Mouse (Mus musculus): ENCODE data around the gene Tuba8. TPM values are rescaled to one million over a fixed set of nuclear protein-coding genes. Genes with fewer than 3 reads are reported as not detected.

Tuba8 gene
- total RNA-seq, 1 experiment from 2014 or later, result 14.6 TPM

- peak; percentile 49 to 65; a peak in 1 of 4 replicates for ATAC-seq (replicated peaks in 1 of 2; ENCODE audit: insufficient read depth in 1 of 2, low FRiP score in 2 of 2, low TSS enrichment in 1 of 2, low read depth in 1 of 2, poor library complexity in 2 of 2, severe bottlenecking in 2 of 2)
Measured at GRCm38 (mm10) chr6:121191261-121192009, 19.1 kb upstream of the Tuba8 start.

- no peak for ATAC-seq (replicated peaks in 1 of 2; ENCODE audit: insufficient read depth in 1 of 2, low FRiP score in 2 of 2, low TSS enrichment in 1 of 2, low read depth in 1 of 2, poor library complexity in 2 of 2, severe bottlenecking in 2 of 2)
Measured at GRCm38 (mm10) chr6:121194061-121194955, 16.2 kb upstream of the Tuba8 start.

DNA sequence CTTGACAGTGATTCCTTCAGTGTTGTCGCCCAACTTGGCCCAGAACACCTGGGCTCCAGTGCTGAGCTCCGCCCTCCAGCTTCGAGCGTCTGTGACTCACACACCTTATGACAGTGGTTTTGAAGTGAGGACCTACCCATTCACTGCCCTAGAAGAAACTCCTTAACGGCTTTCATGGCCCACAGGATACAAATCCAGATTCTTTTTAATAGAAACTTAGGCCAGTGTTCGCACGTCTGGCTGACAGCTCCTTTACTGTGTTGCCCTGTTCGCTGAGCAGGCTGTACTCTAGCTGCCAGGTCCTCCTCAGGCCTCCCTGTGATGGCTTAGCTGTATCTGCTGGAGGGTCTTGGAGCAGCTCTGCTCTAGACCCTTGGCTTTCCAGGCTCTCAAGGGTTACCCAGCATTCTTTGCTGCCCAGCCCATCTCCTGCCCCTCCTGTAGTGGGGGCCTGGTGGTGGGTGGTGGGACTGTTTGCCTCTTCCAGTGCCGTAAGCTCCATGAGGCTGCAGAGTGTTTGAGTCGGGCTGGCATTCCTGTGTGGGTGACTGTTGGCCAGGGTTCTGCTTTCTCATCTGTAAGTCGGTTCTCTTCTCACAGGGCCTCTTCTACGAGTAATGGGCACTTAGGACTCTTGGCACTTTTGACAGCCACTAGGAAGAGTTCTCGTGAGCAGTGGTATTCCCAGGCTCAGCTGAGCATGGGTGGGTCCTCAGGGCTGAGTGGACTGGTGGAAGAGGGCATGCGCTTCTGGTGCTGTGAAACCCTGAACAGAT is 15.4 kb upstream of the Tuba8 start:
- no peak for ATAC-seq (replicated peaks in 1 of 2; ENCODE audit: insufficient read depth in 1 of 2, low FRiP score in 2 of 2, low TSS enrichment in 1 of 2, low read depth in 1 of 2, poor library complexity in 2 of 2, severe bottlenecking in 2 of 2)

- ATAC-seq (replicated peaks in 1 of 2; ENCODE audit: insufficient read depth in 1 of 2, low FRiP score in 2 of 2, low TSS enrichment in 1 of 2, low read depth in 1 of 2, poor library complexity in 2 of 2, severe bottlenecking in 2 of 2), result no peak
Measured at GRCm38 (mm10) chr6:121197807-121198365, 12.6 kb upstream of the Tuba8 start.

DNA sequence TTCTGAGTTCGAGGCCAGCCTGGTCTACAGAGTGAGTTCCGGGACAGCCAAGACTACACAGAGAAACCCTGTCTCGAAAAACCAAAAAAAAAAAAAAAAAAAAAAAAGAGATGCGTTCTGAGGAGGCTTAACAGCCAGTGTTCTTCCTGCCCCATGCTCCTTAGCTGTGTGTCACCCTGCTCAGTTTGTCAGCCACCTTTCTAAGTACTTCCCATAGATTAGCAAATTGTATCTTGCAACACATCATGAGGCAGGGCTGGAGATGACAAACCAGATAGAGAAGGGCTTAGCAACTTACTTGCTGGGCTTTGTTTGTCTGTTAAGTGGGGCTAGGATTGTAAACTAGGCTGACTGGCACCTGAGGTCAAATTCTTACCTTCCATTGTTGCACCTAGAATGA is 10.0 kb upstream of the Tuba8 start:
- ATAC-seq (replicated peaks in 1 of 2; ENCODE audit: insufficient read depth in 1 of 2, low FRiP score in 2 of 2, low TSS enrichment in 1 of 2, low read depth in 1 of 2, poor library complexity in 2 of 2, severe bottlenecking in 2 of 2), result peak in 1 of 2 experiments; percentile 53; a peak in 1 of 4 replicates

DNA sequence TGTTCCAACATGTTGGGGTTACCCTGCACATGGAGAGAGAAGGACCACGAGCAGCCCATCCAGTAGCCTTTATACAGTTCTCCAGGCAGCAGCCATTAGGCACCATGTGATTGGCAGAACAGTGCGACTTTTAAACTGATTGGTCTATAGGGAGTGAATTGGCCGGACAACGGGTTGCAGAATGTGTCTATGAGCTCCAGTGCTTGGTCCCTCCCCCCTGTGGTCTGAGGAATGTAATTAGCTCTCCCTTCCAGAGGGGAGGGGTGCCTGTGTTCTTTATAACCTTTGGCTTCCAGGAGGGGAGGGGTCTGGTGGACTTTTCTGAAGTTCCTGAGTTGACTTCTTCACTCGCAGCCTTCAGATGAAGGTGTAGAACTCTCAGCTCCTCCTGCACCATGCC is 8.5 kb upstream of the Tuba8 start:
- no peak for ATAC-seq (replicated peaks in 1 of 2; ENCODE audit: insufficient read depth in 1 of 2, low FRiP score in 2 of 2, low TSS enrichment in 1 of 2, low read depth in 1 of 2, poor library complexity in 2 of 2, severe bottlenecking in 2 of 2)

GRCm38 (mm10) chr6:121206481-121206880 is 4.0 kb upstream of the Tuba8 start:
- no peak for ATAC-seq (replicated peaks in 1 of 2; ENCODE audit: insufficient read depth in 1 of 2, low FRiP score in 2 of 2, low TSS enrichment in 1 of 2, low read depth in 1 of 2, poor library complexity in 2 of 2, severe bottlenecking in 2 of 2)

DNA sequence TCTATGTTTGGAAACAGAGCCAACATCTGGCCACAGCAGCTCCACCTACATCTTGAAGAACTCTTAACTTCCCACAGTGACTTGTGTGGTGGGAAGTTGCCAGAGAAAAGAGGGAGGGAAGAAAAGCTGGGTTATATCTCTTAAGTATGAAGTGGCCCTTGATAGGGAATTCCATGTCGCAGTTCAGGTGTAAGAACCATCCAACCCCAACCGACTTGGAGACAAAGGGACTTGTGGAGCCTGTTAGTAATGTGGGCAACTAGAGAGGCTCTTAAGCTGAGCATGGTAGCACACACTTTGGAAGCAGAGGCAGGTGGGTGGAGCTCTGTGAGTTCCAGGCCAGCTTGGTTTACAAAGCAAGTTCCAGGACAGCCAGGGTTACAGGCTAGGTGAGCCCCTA is 912 bp upstream of the Tuba8 start:
- ATAC-seq (replicated peaks in 1 of 2; ENCODE audit: insufficient read depth in 1 of 2, low FRiP score in 2 of 2, low TSS enrichment in 1 of 2, low read depth in 1 of 2, poor library complexity in 2 of 2, severe bottlenecking in 2 of 2), result no peak

DNA sequence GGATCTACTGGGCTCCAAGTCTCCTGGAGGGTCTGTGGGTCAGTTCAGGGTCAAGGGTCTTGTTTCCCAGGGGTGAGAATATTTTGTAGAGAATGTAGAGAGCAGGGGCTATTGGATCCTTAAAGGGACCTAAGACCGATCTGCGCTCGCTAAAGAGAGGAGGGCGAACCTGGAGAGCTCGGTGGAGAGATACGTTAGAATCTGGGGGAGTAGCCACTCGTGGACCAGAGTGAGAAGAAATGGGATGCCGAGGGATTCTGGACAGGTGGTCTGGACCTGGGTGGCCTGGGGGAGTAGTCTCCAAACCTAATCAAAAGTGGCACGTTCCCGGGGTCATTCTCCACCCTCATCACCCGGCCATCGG is 412 bp downstream of the Tuba8 start:
- ATAC-seq (replicated peaks in 1 of 2; ENCODE audit: insufficient read depth in 1 of 2, low FRiP score in 2 of 2, low TSS enrichment in 1 of 2, low read depth in 1 of 2, poor library complexity in 2 of 2, severe bottlenecking in 2 of 2), result no peak

GRCm38 (mm10) chr6:121211743-121212142 is 1.2 kb downstream of the Tuba8 start:
- no peak for ATAC-seq (replicated peaks in 1 of 2; ENCODE audit: insufficient read depth in 1 of 2, low FRiP score in 2 of 2, low TSS enrichment in 1 of 2, low read depth in 1 of 2, poor library complexity in 2 of 2, severe bottlenecking in 2 of 2)

- no peak for ATAC-seq (replicated peaks in 1 of 2; ENCODE audit: insufficient read depth in 1 of 2, low FRiP score in 2 of 2, low TSS enrichment in 1 of 2, low read depth in 1 of 2, poor library complexity in 2 of 2, severe bottlenecking in 2 of 2)
Measured at GRCm38 (mm10) chr6:121212988-121213387, 2.5 kb downstream of the Tuba8 start.

DNA sequence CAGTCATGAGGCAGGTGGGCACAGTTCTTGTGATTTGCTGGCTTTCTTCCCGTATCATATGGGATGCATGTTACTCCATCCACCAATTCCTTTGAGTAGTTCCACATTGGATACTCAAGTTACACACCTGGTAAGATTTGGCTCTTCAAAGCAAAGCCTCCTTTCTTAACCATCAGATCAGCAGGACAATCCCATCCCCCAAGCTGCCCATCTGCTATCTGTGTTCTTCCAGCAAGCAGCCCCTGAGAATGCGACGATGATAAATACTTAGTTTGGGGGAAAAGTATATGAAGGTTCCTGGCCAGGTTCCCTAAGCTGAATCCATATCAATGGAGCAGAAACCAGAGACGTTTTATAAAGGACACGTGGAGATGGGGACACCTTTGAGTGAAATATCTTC is 3.7 kb downstream of the Tuba8 start:
- ATAC-seq (replicated peaks in 1 of 2; ENCODE audit: insufficient read depth in 1 of 2, low FRiP score in 2 of 2, low TSS enrichment in 1 of 2, low read depth in 1 of 2, poor library complexity in 2 of 2, severe bottlenecking in 2 of 2), result no peak

DNA sequence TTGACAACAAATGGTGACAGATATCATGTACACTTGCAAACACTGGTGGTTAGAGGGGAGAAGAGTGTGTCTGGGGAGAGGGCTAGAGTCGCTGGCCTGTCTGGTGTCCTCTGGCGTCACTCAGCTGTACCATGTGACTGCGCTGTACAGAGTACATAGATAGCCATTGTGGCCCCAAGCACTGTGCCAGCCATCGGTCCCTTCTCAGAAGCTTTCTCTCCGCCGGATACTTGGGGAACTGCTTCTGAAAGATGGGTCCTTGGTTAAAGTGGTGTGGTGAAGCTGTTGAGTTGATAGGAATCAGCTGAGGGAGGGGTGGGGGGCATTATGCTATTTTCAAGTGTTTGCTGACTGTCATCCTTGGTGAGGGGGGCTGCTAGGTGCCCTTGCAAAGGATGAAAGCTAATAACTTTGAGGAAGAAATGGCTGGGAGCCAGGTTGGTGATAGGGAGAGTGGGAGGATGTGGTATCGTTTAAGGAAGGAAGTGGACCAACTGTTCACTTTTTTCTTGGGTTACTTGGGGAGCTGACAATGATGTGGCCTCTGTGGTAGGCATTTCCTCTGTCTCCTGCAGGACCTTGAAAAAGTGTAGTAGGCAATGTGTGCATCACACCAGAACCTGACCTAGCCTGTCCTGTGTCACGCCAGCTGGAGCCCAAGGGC is 4.3 kb downstream of the Tuba8 start:
- ATAC-seq (replicated peaks in 1 of 2; ENCODE audit: insufficient read depth in 1 of 2, low FRiP score in 2 of 2, low TSS enrichment in 1 of 2, low read depth in 1 of 2, poor library complexity in 2 of 2, severe bottlenecking in 2 of 2), result peak; percentile 68 to 74

- no peak for ATAC-seq (replicated peaks in 1 of 2; ENCODE audit: insufficient read depth in 1 of 2, low FRiP score in 2 of 2, low TSS enrichment in 1 of 2, low read depth in 1 of 2, poor library complexity in 2 of 2, severe bottlenecking in 2 of 2)
Measured at GRCm38 (mm10) chr6:121215336-121215735, 4.8 kb downstream of the Tuba8 start.

DNA sequence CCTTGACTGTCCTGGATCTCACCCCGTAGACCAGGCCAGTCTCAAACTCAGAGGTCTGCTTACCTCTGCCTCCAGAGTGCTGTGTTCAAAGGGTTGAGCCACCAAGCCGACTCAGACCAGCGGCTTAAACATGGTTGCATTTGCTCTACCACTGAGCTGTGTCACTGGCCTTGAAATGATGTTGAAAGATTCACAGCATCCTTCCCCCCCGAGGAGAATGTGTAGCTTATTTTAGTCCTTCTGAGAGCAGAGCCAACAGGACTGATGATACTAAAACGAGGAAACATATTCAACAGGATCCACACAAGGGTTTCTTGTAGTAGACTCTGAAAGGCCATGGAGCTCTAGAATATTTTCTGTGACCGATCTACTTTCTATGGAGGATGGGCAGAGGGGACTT is 5.4 kb downstream of the Tuba8 start:
- no peak for ATAC-seq (replicated peaks in 1 of 2; ENCODE audit: insufficient read depth in 1 of 2, low FRiP score in 2 of 2, low TSS enrichment in 1 of 2, low read depth in 1 of 2, poor library complexity in 2 of 2, severe bottlenecking in 2 of 2)

- ATAC-seq (replicated peaks in 1 of 2; ENCODE audit: insufficient read depth in 1 of 2, low FRiP score in 2 of 2, low TSS enrichment in 1 of 2, low read depth in 1 of 2, poor library complexity in 2 of 2, severe bottlenecking in 2 of 2), result no peak
Measured at GRCm38 (mm10) chr6:121216589-121217255, 6.2 kb downstream of the Tuba8 start.

- no peak for ATAC-seq (replicated peaks in 1 of 2; ENCODE audit: insufficient read depth in 1 of 2, low FRiP score in 2 of 2, low TSS enrichment in 1 of 2, low read depth in 1 of 2, poor library complexity in 2 of 2, severe bottlenecking in 2 of 2)
Measured at GRCm38 (mm10) chr6:121218002-121218401, 7.5 kb downstream of the Tuba8 start.
